Mouse (Mus musculus) embryonic facial prominence, embryonic 14.5 days (tissue): ENCODE measurements around the gene Dnaaf2. TPM values are rescaled to one million over a fixed set of nuclear protein-coding genes. Genes with fewer than 3 reads are reported as not detected.
A peak's percentile ranks its signal among the peaks of the same experiment; 100 is the strongest.
"Not testable (repeated sequence)": the region's sequence is repeated elsewhere in the genome, so short reads cannot be mapped to it uniquely, and the experiment has no call there.

Experiments used
- ATAC-seq: fragments of 200-750 bp; cut with Nextera tagmentation; 2 replicates; pipeline ENCODE4 v1.8.0; 2017; ENCODE audit warnings: low read depth, moderate number of reproducible peaks, moderate TSS enrichment
- DNase-seq: peaks from one replicate; pipeline ENCODE4 v3.0.0-alpha.2; 2015; ENCODE audit warnings: low spot score
- H3K27ac ChIP-seq: fragments of 300-500 bp; sonication (generic); replicated peaks from 2 replicates; pipeline ENCODE4 v1.5.1; 2014; ENCODE audit warnings: low read depth, mild to moderate bottlenecking, low read length, moderate library complexity
- H3K27me3 ChIP-seq: fragments of 300-500 bp; sonication (generic); replicated peaks from 2 replicates; pipeline ENCODE4 v1.6.1; 2014; ENCODE audit warnings: low read length; ENCODE audit not compliant: control insufficient read depth, insufficient read depth
- H3K36me3 ChIP-seq: fragments of 300-500 bp; sonication (generic); 2 replicates; pipeline ENCODE4 v1.6.1; 2014; ENCODE audit warnings: low read length, mixed read lengths; ENCODE audit not compliant: control insufficient read depth, insufficient read depth
- H3K4me1 ChIP-seq: fragments of 300-500 bp; sonication (generic); 2 replicates; pipeline ENCODE4 v1.6.1; 2014; ENCODE audit warnings: antibody characterized with exemption, low read length; ENCODE audit not compliant: control insufficient read depth, insufficient read depth
- H3K4me2 ChIP-seq: fragments of 300-500 bp; sonication (generic); 2 replicates; pipeline ENCODE4 v1.6.1; 2014; ENCODE audit warnings: low read depth, mild to moderate bottlenecking, low read length, moderate library complexity, mixed read lengths
- H3K4me3 ChIP-seq: fragments of 300-500 bp; sonication (generic); 2 replicates; pipeline ENCODE4 v1.5.1; 2014; ENCODE audit warnings: low read depth, mild to moderate bottlenecking, low read length
- H3K9ac ChIP-seq: fragments of 300-500 bp; sonication (generic); 2 replicates; pipeline ENCODE4 v1.6.1; 2014; ENCODE audit warnings: low read depth, mild to moderate bottlenecking, low read length, moderate library complexity, mixed read lengths
- H3K9me3 ChIP-seq: fragments of 300-500 bp; sonication (generic); 2 replicates; pipeline ENCODE4 v1.6.1; 2016; ENCODE audit warnings: low read length; ENCODE audit not compliant: control insufficient read depth
- WGBS: fragments of 180-500 bp; shearing (Covaris S2); extraction: QIAGEN DNeasy Blood & Tissue Kit; methylation state at CpG from one replicate; pipeline ENCODE4 v1.1.7; 2014; 5-methylcytosine and 5-hydroxymethylcytosine counted together
- polyA plus RNA-seq: library from polyadenylated mRNA; unstranded; fragments of >200 nt; fragmentation: Nextera tagmentation; extraction: Ambion mirVana; gene quantifications from 2 replicates; pipeline ENCODE4 v1.2.1, GENCODE M21; 2014

Gene Dnaaf2
- polyA plus RNA-seq, 1 experiment from 2014 or later: 5.5 TPM

- peaks cover 37% of the 10 kb centered on the region for H3K36me3 ChIP-seq
- 84% methylated on average over 3 of the region's 3 CpGs for WGBS
- no peaks in the 10 kb centered on the region for H3K4me1 ChIP-seq
- H3K9ac ChIP-seq: no peak overlapping the region
- H3K27me3 ChIP-seq: no peaks in the 10 kb centered on the region
- ATAC-seq (no peak), DNase-seq (no peak)
- H3K4me2 ChIP-seq: no peak overlapping the region
- no peak overlapping the region for H3K4me3 ChIP-seq
- H3K9me3 ChIP-seq: no peaks in the 10 kb centered on the region
- no peak overlapping the region for H3K27ac ChIP-seq
These were observed 20.7 kb downstream of the Dnaaf2 start for GRCm38 (mm10) chr12:69177526-69177925.

DNA sequence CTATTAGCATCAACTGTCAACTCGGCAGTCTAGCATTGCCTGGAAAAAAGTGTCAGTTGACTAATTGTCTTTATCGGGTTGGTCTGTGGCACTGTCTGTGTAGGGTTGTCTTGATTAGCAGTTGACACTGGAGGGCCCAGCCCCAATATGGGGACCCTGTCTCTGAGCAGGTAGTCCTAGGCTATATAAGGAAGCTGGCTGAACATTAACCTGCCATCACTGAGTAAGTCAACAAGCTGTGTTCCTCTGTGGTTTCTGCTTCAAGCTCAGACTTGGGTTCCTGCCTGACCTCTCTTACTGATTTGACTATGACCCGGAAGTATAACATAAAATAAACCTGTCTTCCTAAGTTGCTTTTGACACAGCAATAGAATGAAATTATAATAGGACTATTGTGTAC, 22.3 kb downstream of the Dnaaf2 start:
- Histone ChIP-seq H3K9me3 (no peaks in the 10 kb centered on the region), H3K4me1 (no peaks in the 10 kb centered on the region), H3K36me3 (peaks cover 22% of the 10 kb centered on the region), H3K27me3 (no peaks in the 10 kb centered on the region), H3K4me3 (no peak overlapping the region), H3K9ac (no peak overlapping the region), H3K4me2 (no peak overlapping the region), H3K27ac (no peak overlapping the region)
- ATAC-seq (no peak), DNase-seq (no peak)
- 93% methylated on average over 3 of the region's 3 CpGs for WGBS

DNA sequence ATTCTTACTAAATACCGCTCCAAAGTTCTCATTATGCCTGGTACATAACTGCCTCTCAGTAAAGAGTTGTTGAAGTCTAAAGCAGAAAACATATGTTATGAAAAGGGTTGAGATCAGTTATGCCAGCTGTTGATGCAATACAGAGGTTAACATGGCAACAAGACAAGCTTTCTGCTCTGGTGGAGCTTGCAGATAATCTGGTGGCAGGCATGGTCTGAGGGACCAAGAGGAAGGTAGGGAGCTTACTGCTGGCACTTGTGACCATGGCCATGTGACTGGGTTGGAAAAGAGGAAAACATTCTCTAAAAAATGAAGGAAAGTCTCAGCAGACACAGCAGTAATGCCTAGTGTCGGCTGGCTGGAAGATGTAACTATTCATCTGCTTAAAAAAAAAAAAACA, 26.9 kb downstream of the Dnaaf2 start:
- Histone ChIP-seq H3K27me3 (no peaks in the 10 kb centered on the region), H3K9ac (no peak overlapping the region), H3K4me3 (no peak overlapping the region), H3K4me1 (peaks cover 9% of the 10 kb centered on the region), H3K4me2 (no peak overlapping the region), H3K27ac (no peak overlapping the region), H3K36me3 (peaks cover 20% of the 10 kb centered on the region), H3K9me3 (no peaks in the 10 kb centered on the region)
- ATAC-seq (no peak), DNase-seq (no peak)
- WGBS: 90% methylated on average over 2 of the region's 2 CpGs

- Histone ChIP-seq H3K4me1 (peaks cover 9% of the 10 kb centered on the region), H3K4me2 (peak within 1 kb of the TSS; percentile 86), H3K27ac (peak within 1 kb of the TSS; percentile 75), H3K4me3 (peak within 1 kb of the TSS; percentile 75), H3K36me3 (0 out of 2 replicates have a peak, but pooled peaks cover 4% of the 10 kb centered on the region), H3K9me3 (no peaks in the 10 kb centered on the region), H3K27me3 (no peaks in the 10 kb centered on the region), H3K9ac (peak within 1 kb of the TSS; percentile 76)
- WGBS: 1% methylated on average over 39 of the region's 40 CpGs
- ATAC-seq (peak; percentile 92), DNase-seq (peak; percentile 92)
These were observed 29.6 kb downstream of the Dnaaf2 start, which contains the start of gene Lrr1 for GRCm38 (mm10) chr12:69168461-69169106. Gene Lrr1 (plus strand): TSS chr12:69168814.

GRCm38 (mm10) chr12:69167656-69168460, 30.4 kb downstream of the Dnaaf2 start:
- ATAC-seq: peak; percentile 53
- H3K4me1 ChIP-seq: peaks cover 9% of the 10 kb centered on the region
- H3K9ac ChIP-seq: peak overlapping the region; percentile 76
- peak overlapping the region; percentile 75 for H3K4me3 ChIP-seq
- no peaks in the 10 kb centered on the region for H3K9me3 ChIP-seq
- no peak for DNase-seq
- no peaks in the 10 kb centered on the region for H3K27me3 ChIP-seq
- no peaks in the 10 kb centered on the region for H3K36me3 ChIP-seq
- peak overlapping the region; percentile 86 for H3K4me2 ChIP-seq
- WGBS: 8% methylated on average over 18 of the region's 18 CpGs
- H3K27ac ChIP-seq: peak overlapping the region; percentile 75; the same call in 1 of the 2 replicates

DNA sequence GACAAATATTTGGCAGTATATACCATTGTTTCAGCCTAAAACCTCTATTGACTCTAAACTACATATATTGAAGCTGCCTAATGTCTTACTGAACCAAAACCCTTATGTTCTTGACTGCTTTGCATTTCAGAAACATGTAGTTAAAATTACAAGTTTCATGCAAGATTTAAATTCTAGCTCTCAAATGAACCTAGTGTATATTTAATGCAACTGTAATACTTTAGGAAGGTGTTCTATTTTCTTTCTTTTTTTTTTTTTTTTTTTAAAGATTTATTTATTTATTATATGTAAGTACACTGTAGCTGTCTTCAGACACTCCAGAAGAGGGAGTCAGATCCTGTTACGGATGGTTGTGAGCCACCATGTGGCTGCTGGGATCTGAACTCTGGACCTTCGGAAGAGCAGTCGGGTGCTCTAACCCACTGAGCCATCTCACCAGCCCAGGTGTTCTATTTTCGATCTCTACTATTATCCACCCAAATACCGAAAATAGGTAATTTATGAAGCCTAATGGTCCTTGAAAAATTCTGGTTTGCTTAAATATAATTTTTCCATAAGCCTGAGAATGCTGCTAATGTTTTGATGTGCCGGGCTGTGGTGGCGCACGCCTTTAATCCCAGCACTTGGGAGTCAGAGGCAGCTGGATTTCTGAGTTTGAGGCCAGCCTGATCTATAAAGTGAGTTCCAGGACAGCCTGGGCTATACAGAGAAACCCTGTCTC, 31.2 kb downstream of the Dnaaf2 start:
- not testable (repeated sequence) for H3K27me3 ChIP-seq, H3K4me3 ChIP-seq, H3K4me1 ChIP-seq, H3K4me2 ChIP-seq, H3K9me3 ChIP-seq, H3K27ac ChIP-seq, DNase-seq, H3K9ac ChIP-seq, ATAC-seq, H3K36me3 ChIP-seq
- 64% methylated on average over 8 of the region's 8 CpGs for WGBS

DNA sequence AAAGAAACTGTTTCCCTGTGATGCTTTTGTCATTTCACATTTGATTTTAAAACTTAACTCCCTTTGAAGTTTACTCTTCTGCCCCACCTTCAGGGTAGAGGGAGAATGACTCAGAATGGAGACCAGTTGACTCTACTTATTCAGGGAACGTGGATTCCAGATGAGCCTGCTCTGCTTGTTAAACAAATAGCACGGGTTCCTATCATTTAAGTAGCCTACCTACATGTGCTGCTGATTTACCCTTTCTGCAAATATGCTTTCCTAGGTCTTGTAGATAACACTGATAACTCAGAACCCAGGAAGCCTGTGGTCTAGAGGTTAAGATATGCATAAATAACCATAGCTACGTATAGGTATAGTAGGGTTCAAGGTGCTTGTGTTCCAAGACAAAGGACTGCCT, 33.3 kb downstream of the Dnaaf2 start:
- DNase-seq (no peak), ATAC-seq (no peak)
- Histone ChIP-seq H3K27ac (no peak overlapping the region), H3K9me3 (no peaks in the 10 kb centered on the region), H3K4me2 (no peak overlapping the region), H3K9ac (no peak overlapping the region), H3K4me3 (no peak overlapping the region), H3K27me3 (no peaks in the 10 kb centered on the region), H3K36me3 (no peaks in the 10 kb centered on the region), H3K4me1 (peaks cover 9% of the 10 kb centered on the region)
- WGBS: 47% methylated on average over 3 of the region's 3 CpGs

DNA sequence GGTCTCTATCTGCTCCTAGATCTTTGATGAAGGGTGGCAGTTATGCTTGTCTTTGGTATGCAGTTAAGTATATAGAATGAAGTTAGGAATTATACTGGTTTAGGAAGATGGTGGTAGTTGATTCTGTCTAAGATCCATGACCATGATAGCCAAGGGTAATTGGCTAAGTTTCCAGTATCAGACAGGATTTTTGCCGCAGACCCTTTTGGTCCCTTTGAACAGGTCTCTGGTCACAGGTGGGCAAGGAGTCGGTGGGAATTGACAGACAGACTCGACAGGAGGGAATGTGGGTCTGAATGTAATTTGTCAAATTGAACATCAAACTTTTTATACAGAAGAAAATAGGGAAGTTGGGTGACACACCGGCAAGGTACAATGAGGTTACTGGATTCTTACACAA, 34.6 kb downstream of the Dnaaf2 start:
- not testable (repeated sequence) for DNase-seq, H3K9me3 ChIP-seq, H3K27me3 ChIP-seq, H3K27ac ChIP-seq, H3K4me3 ChIP-seq, H3K4me2 ChIP-seq, ATAC-seq, H3K4me1 ChIP-seq, H3K36me3 ChIP-seq, H3K9ac ChIP-seq
- WGBS: 83% methylated on average over 4 of the region's 4 CpGs
